Comparison of ENCODE assay signal across 26 mouse cellular contexts in genomic region chr9:78463337-78463736, GRCm38 (mm10). TPM values are rescaled to one million over a fixed set of nuclear protein-coding genes. Genes with fewer than 3 reads are reported as not detected.
DNase-seq lines count a peak whose midpoint lies in the region; ATAC-seq and TF ChIP-seq lines count a peak whose summit lies in the region.
"Had no signal": no experiment of that assay in that cellular context is flagged by ENCODE, and none has a peak within 500 bp of the region (broad histone marks: within the 10 kb centered on the region; RNA-seq: fewer than 3 reads in every experiment).

No protein-coding gene starts in this region.

- H3K4me1 ChIP-seq in bone marrow macrophage, adult 2 months (ENCODE audit: control insufficient read depth, insufficient read depth, low read length), result peaks cover 17% of the 10 kb centered on the region
- no peaks in the 10 kb centered on the region for H3K4me1 ChIP-seq in forebrain, embryonic 13.5 days
- H3K4me1 ChIP-seq: embryonic facial prominence, embryonic 12.5 days; embryonic facial prominence, embryonic 15.5 days; hindbrain, embryonic 12.5 days; hindbrain, embryonic 15.5 days had no signal

- H3K36me3 ChIP-seq in macrophage (ENCODE audit: inconsistent target), result peaks cover 55% of the 10 kb centered on the region
- H3K36me3 ChIP-seq in forebrain, embryonic 13.5 days (ENCODE audit: poor library complexity, severe bottlenecking), result peaks cover 86% of the 10 kb centered on the region

- no peak overlapping the region for H3K9ac ChIP-seq in forebrain, embryonic 13.5 days
- H3K9ac ChIP-seq: embryonic facial prominence, embryonic 12.5 days; embryonic facial prominence, embryonic 15.5 days; hindbrain, embryonic 12.5 days; hindbrain, embryonic 15.5 days had no signal

- no peak for TF ChIP-seq CTCF in bone marrow macrophage, adult 2 months (IDR thresholded peaks at IDR 0.05; ENCODE audit: low read depth, low read length)

- H3K79me2 ChIP-seq in macrophage (ENCODE audit: inconsistent target), result peaks cover 3% of the 10 kb centered on the region; the same call in 1 of the 2 replicates

- no peak overlapping the region for H3K4me2 ChIP-seq in forebrain, embryonic 13.5 days
- H3K4me2 ChIP-seq: embryonic facial prominence, embryonic 12.5 days; embryonic facial prominence, embryonic 15.5 days; heart, embryonic 11.5 days; hindbrain, embryonic 12.5 days; hindbrain, embryonic 15.5 days had no signal

- H3K27ac ChIP-seq in bone marrow macrophage, adult 2 months (ENCODE audit: insufficient read depth, low read depth, low read length), result peak overlapping the region; percentile 91
- H3K27ac ChIP-seq in macrophage, result peak overlapping the region; percentile 85
- H3K27ac ChIP-seq in forebrain, embryonic 13.5 days, result no peak overlapping the region
- H3K27ac ChIP-seq: embryonic facial prominence, embryonic 12.5 days; embryonic facial prominence, embryonic 15.5 days; hindbrain, embryonic 12.5 days; hindbrain, embryonic 15.5 days had no signal

- no peaks in the 10 kb centered on the region for H3K9me3 ChIP-seq in forebrain, embryonic 13.5 days (replicated peaks)
- H3K9me3 ChIP-seq: embryonic facial prominence, embryonic 12.5 days; embryonic facial prominence, embryonic 15.5 days; hindbrain, embryonic 12.5 days; hindbrain, embryonic 15.5 days had no signal

- no peak for TF ChIP-seq POLR2A in bone marrow macrophage, adult 2 months (IDR thresholded peaks at IDR 0.05; ENCODE audit: borderline replicate concordance, low read depth, low read length)

- ATAC-seq in monocyte, adult 5-6 weeks (replicated peaks; ENCODE audit: insufficient number of reproducible peaks, low FRiP score, low TSS enrichment, poor library complexity, severe bottlenecking), result 0 out of 2 replicates have a peak, but pooled peaks have one; percentile 47
- no peak for ATAC-seq in forebrain, embryonic 13.5 days
- ATAC-seq: forebrain, embryonic 16.5 days had no signal

- H3K4me3 ChIP-seq in bone marrow macrophage, adult 2 months (ENCODE audit: insufficient read depth, low read length), result no peak overlapping the region
- H3K4me3 ChIP-seq in macrophage (ENCODE audit: inconsistent target), result no peak overlapping the region
- no peak overlapping the region for H3K4me3 ChIP-seq in forebrain, embryonic 13.5 days
- H3K4me3 ChIP-seq: embryonic facial prominence, embryonic 12.5 days; embryonic facial prominence, embryonic 15.5 days; hindbrain, embryonic 12.5 days; hindbrain, embryonic 15.5 days had no signal

- H3K27me3 ChIP-seq in forebrain, embryonic 13.5 days, result no peaks in the 10 kb centered on the region
- H3K27me3 ChIP-seq: embryonic facial prominence, embryonic 12.5 days; embryonic facial prominence, embryonic 15.5 days; hindbrain, embryonic 12.5 days; hindbrain, embryonic 15.5 days had no signal

- peak; percentile 30 for DNase-seq in A20 (ENCODE audit: low read depth, low spot score)
- DNase-seq in cerebellum, postnatal 14 days, result no peak
- no peak for DNase-seq in urinary bladder, postnatal 4 days (ENCODE audit: low spot score in 2 of 2)
- DNase-seq: adrenal gland, adult 2 months; adrenal gland, postnatal 14 days; B cell, adult 2 months; cerebellum, adult 11-12 months; cerebellum, adult 8-10 months; cerebellum, postnatal 10 days; gastrocnemius, postnatal 10 days; gastrocnemius, postnatal 36 days; heart, adult 11 months had no signal

- 17% methylated on average over 4 of the region's 4 CpGs for WGBS in macrophage (ENCODE audit: missing documents)
- WGBS in forebrain, embryonic 13.5 days, result 97% methylated on average over 4 of the region's 4 CpGs

RNA-seq across cellular contexts. Expression of gene Gm17324, which starts 14.8 kb away (rescaled TPM):
- polyA plus RNA-seq in bone marrow macrophage, adult 2 months (2012; ENCODE audit: insufficient read depth, insufficient read length, missing spikeins), result not detected in 2 replicates
- total RNA-seq in macrophage (2018; cell fraction: chromatin; rRNA removed), result under 1 TPM in 1 of 26 experiments, not detected in 25; 0.85 TPM
- total RNA-seq in macrophage (2018; cell fraction: cytosol; rRNA removed), result under 1 TPM in 7 of 26 experiments, not detected in 19; 0.15 to 0.29 (median 0.19) TPM
- 1 to 10 TPM in 2 of 26 experiments, under 1 TPM in 2, not detected in 22; 0.75 to 1.2 (median 0.94) TPM for total RNA-seq in macrophage (2018; cell fraction: nucleus; rRNA removed)
- not detected in 3 replicates for polyA plus RNA-seq in macrophage (2018)
- total RNA-seq in monocyte, adult 5-6 weeks (2017), result not detected in 3 replicates
- polyA plus RNA-seq in forebrain, embryonic 13.5 days (2015; fragmentation: Nextera tagmentation; extraction: Ambion mirVana), result 0.65 and 0.97 TPM in 2 replicates
- total RNA-seq: adrenal gland, adult 2 months; adrenal gland, postnatal 14 days; gastrocnemius, adult 18-20 months; gastrocnemius, postnatal 10 days; gastrocnemius, postnatal 36 days; heart, adult 8-10 months; heart, postnatal 25 days had no signal
- polyA plus RNA-seq: intestine, embryonic 14.5 days had no signal

RNA-seq across cellular contexts. Expression of gene Mto1, which starts 15.3 kb away (rescaled TPM):
- polyA plus RNA-seq in bone marrow macrophage, adult 2 months (2012; ENCODE audit: insufficient read depth, insufficient read length, missing spikeins), result 15.3 and 20.6 TPM in 2 replicates
- 100 to 1,000 TPM in 7 of 26 experiments, 10 to 100 TPM in 19; 34.7 to 125 (median 77.7) TPM for total RNA-seq in macrophage (2018; cell fraction: chromatin; rRNA removed)
- total RNA-seq in macrophage (2018; cell fraction: cytosol; rRNA removed), result 10 to 100 TPM in 19 of 26 experiments, 1 to 10 TPM in 7; 7.1 to 16.2 (median 12.1) TPM
- total RNA-seq in macrophage (2018; cell fraction: nucleus; rRNA removed), result 10 to 100 TPM; 17.7 to 63.0 (median 34.4) TPM
- 14.3 to 17.0 TPM (median 16.3 TPM) in 3 replicates for polyA plus RNA-seq in macrophage (2018)
- total RNA-seq in monocyte, adult 5-6 weeks (2017), result 29.0 to 42.6 TPM (median 34.6 TPM) in 3 replicates
- polyA plus RNA-seq in forebrain, embryonic 13.5 days (2015; fragmentation: Nextera tagmentation; extraction: Ambion mirVana), result 24.9 and 26.1 TPM in 2 replicates

RNA-seq across cellular contexts. Expression of gene Cgas, which starts 20.3 kb away (rescaled TPM):
- 8.0 and 9.9 TPM in 2 replicates for polyA plus RNA-seq in bone marrow macrophage, adult 2 months (2012; ENCODE audit: insufficient read depth, insufficient read length, missing spikeins)
- total RNA-seq in macrophage (2018; cell fraction: chromatin; rRNA removed), result 10 to 100 TPM in 25 of 26 experiments, 1 to 10 TPM in 1; 9.5 to 88.0 (median 26.2) TPM
- 10 to 100 TPM in 7 of 26 experiments, 1 to 10 TPM in 19; 4.8 to 17.4 (median 9.1) TPM for total RNA-seq in macrophage (2018; cell fraction: cytosol; rRNA removed)
- total RNA-seq in macrophage (2018; cell fraction: nucleus; rRNA removed), result 10 to 100 TPM; 13.8 to 74.0 (median 27.1) TPM
- 7.4 to 14.0 TPM (median 7.6 TPM) in 3 replicates for polyA plus RNA-seq in macrophage (2018)
- 5.0 to 10.2 TPM (median 6.5 TPM) in 3 replicates for total RNA-seq in monocyte, adult 5-6 weeks (2017)
- 0.47 and 0.62 TPM in 2 replicates for polyA plus RNA-seq in forebrain, embryonic 13.5 days (2015; fragmentation: Nextera tagmentation; extraction: Ambion mirVana)

RNA-seq across cellular contexts. Expression of gene Eef1a1, which starts 25.6 kb away (rescaled TPM):
- polyA plus RNA-seq in bone marrow macrophage, adult 2 months (2012; ENCODE audit: insufficient read depth, insufficient read length, missing spikeins), result 5,836 and 6,850 TPM in 2 replicates
- total RNA-seq in macrophage (2018; cell fraction: chromatin; rRNA removed), result 1,000 to 10,000 TPM in 11 of 26 experiments, 100 to 1,000 TPM in 15; 559 to 2,446 (median 950) TPM
- 1,000 to 10,000 TPM; 2,865 to 8,643 (median 4,877) TPM for total RNA-seq in macrophage (2018; cell fraction: cytosol; rRNA removed)
- 1,000 to 10,000 TPM; 1,048 to 3,060 (median 1,722) TPM for total RNA-seq in macrophage (2018; cell fraction: nucleus; rRNA removed)
- polyA plus RNA-seq in macrophage (2018), result 6,779 to 7,082 TPM (median 6,969 TPM) in 3 replicates
- 6,370 to 7,055 TPM (median 6,774 TPM) in 3 replicates for total RNA-seq in monocyte, adult 5-6 weeks (2017)
- polyA plus RNA-seq in forebrain, embryonic 13.5 days (2015; fragmentation: Nextera tagmentation; extraction: Ambion mirVana), result 4,108 and 4,123 TPM in 2 replicates
